Mouse (Mus musculus) brain, embryonic 14.5 days (tissue): ENCODE results near the gene Trp53tg5.

ENCODE experiments used
- CTCF ChIP-seq: fragments of 200-500 bp; IDR thresholded peaks from 2 replicates; pipeline ENCODE4 v1.5.1; 2012; ENCODE audit warnings: inconsistent platforms, mild to moderate bottlenecking, moderate library complexity, borderline replicate concordance; ENCODE audit not compliant: insufficient read depth, insufficient read length; ENCODE audit errors: extremely low read depth
- POLR2A ChIP-seq: fragments of 200-500 bp; IDR thresholded peaks from 2 replicates; pipeline ENCODE4 v1.6.1; 2012; ENCODE audit warnings: mild to moderate bottlenecking, inconsistent platforms, borderline replicate concordance; ENCODE audit not compliant: poor library complexity, insufficient read depth, insufficient read length, severe bottlenecking; ENCODE audit errors: extremely low read depth

GRCm38 (mm10) chr2:164496847-164497690 lies 23.5 kb upstream of the Trp53tg5 start, which contains the start of gene Pigt:
- TF ChIP-seq POLR2A = peak; percentile 87; the same call in 1 of the 2 replicates
- TF ChIP-seq CTCF = no peak
